Mouse (Mus musculus): ENCODE measurements around the gene Olfr213. TPM values are rescaled to one million over a fixed set of nuclear protein-coding genes. Genes with fewer than 3 reads are reported as not detected.
A peak's percentile ranks its signal among the peaks of the same experiment; 100 is the strongest.
"Not testable (repeated sequence)": the region's sequence is repeated elsewhere in the genome, so short reads cannot be mapped to it uniquely, and the experiment has no call there.

Gene Olfr213
- not detected in 2 replicates for polyA plus RNA-seq (2016; fragmentation: Nextera tagmentation; extraction: Ambion mirVana)

- no peaks in the 10 kb centered on the region for H3K9me3 ChIP-seq
- H3K36me3 ChIP-seq, result no peaks in the 10 kb centered on the region
- H3K4me2 ChIP-seq (replicated peaks), result no peak within 1 kb of the TSS
- H3K27me3 ChIP-seq (replicated peaks), result no peaks in the 10 kb centered on the region
- no peaks in the 10 kb centered on the region for H3K4me1 ChIP-seq
- no peak for ATAC-seq (ENCODE audit: low FRiP score, low read depth)
- 84% methylated on average over 1 of the region's 1 CpGs for WGBS
- H3K27ac ChIP-seq, result no peak within 1 kb of the TSS
- no peak within 1 kb of the TSS for H3K4me3 ChIP-seq
- H3K9ac ChIP-seq, result no peak within 1 kb of the TSS
Observed at GRCm38 (mm10) chr6:116538156-116538555, at the start of gene Olfr213. Olfr213 (plus strand) TSS chr6:116538456.

GRCm38 (mm10) chr6:116488791-116489190, 49.5 kb upstream of the Olfr213 start, which contains the start of gene Olfr211:
Olfr211 (plus strand) TSS chr6:116489091.
- WGBS, result 82% methylated on average over 4 of the region's 4 CpGs
- ATAC-seq (ENCODE audit: low FRiP score, low read depth), result no peak
- H3K27me3 ChIP-seq (replicated peaks), result no peaks in the 10 kb centered on the region
- H3K27ac ChIP-seq, result no peak within 1 kb of the TSS
- H3K9me3 ChIP-seq, result no peaks in the 10 kb centered on the region
- H3K36me3 ChIP-seq, result no peaks in the 10 kb centered on the region
- no peak within 1 kb of the TSS for H3K9ac ChIP-seq
- no peaks in the 10 kb centered on the region for H3K4me1 ChIP-seq
- no peak within 1 kb of the TSS for H3K4me3 ChIP-seq
- H3K4me2 ChIP-seq (replicated peaks), result no peak within 1 kb of the TSS

- Histone ChIP-seq H3K9me3 (no peaks in the 10 kb centered on the region), H3K4me1 (no peaks in the 10 kb centered on the region), H3K36me3 (no peaks in the 10 kb centered on the region), H3K27ac (no peak overlapping the region), H3K27me3 (replicated peaks) (no peaks in the 10 kb centered on the region), H3K4me3 (no peak overlapping the region), H3K9ac (no peak overlapping the region), H3K4me2 (replicated peaks) (no peak overlapping the region)
- 82% methylated on average over 5 of the region's 5 CpGs for WGBS
- ATAC-seq (ENCODE audit: low FRiP score, low read depth), result no peak
Observed at GRCm38 (mm10) chr6:116493742-116494141, 44.5 kb upstream of the Olfr213 start.

GRCm38 (mm10) chr6:116495960-116496359, 42.3 kb upstream of the Olfr213 start:
- Histone ChIP-seq H3K4me3 (no peak overlapping the region), H3K36me3 (no peaks in the 10 kb centered on the region), H3K9ac (no peak overlapping the region), H3K4me1 (no peaks in the 10 kb centered on the region), H3K9me3 (no peaks in the 10 kb centered on the region), H3K27ac (no peak overlapping the region), H3K27me3 (replicated peaks) (no peaks in the 10 kb centered on the region), H3K4me2 (replicated peaks) (no peak overlapping the region)
- ATAC-seq (ENCODE audit: low FRiP score, low read depth), result no peak
- 88% methylated on average over 1 of the region's 1 CpGs for WGBS

GRCm38 (mm10) chr6:116506302-116507003, 31.8 kb upstream of the Olfr213 start, which contains the start of gene Olfr212:
Olfr212 (plus strand) TSS chr6:116506516.
- H3K4me1 ChIP-seq; H3K36me3 ChIP-seq; H3K4me2 ChIP-seq (replicated peaks); H3K27ac ChIP-seq; ATAC-seq (ENCODE audit: low FRiP score, low read depth); H3K4me3 ChIP-seq; H3K27me3 ChIP-seq (replicated peaks); H3K9ac ChIP-seq: not testable (repeated sequence)
- 93% methylated on average over 20 of the region's 20 CpGs for WGBS
- H3K9me3 ChIP-seq, result peaks cover 19% of the 10 kb centered on the region

GRCm38 (mm10) chr6:116514832-116515231, 23.4 kb upstream of the Olfr213 start:
- no peaks in the 10 kb centered on the region for H3K4me1 ChIP-seq
- no peak overlapping the region for H3K27ac ChIP-seq
- no peaks in the 10 kb centered on the region for H3K36me3 ChIP-seq
- H3K4me3 ChIP-seq, result no peak overlapping the region
- no peak overlapping the region for H3K9ac ChIP-seq
- ATAC-seq (ENCODE audit: low FRiP score, low read depth), result no peak
- no peaks in the 10 kb centered on the region for H3K27me3 ChIP-seq (replicated peaks)
- H3K4me2 ChIP-seq (replicated peaks), result no peak overlapping the region
- H3K9me3 ChIP-seq, result no peaks in the 10 kb centered on the region

GRCm38 (mm10) chr6:116542500-116542899, 4.2 kb downstream of the Olfr213 start:
- no peak overlapping the region for H3K4me2 ChIP-seq (replicated peaks)
- ATAC-seq (ENCODE audit: low FRiP score, low read depth), result no peak
- H3K27ac ChIP-seq, result no peak overlapping the region
- no peaks in the 10 kb centered on the region for H3K9me3 ChIP-seq
- no peaks in the 10 kb centered on the region for H3K4me1 ChIP-seq
- H3K4me3 ChIP-seq, result no peak overlapping the region
- H3K36me3 ChIP-seq, result no peaks in the 10 kb centered on the region
- H3K9ac ChIP-seq, result no peak overlapping the region
- no peaks in the 10 kb centered on the region for H3K27me3 ChIP-seq (replicated peaks)
- WGBS, result 88% methylated on average over 2 of the region's 2 CpGs

DNA sequence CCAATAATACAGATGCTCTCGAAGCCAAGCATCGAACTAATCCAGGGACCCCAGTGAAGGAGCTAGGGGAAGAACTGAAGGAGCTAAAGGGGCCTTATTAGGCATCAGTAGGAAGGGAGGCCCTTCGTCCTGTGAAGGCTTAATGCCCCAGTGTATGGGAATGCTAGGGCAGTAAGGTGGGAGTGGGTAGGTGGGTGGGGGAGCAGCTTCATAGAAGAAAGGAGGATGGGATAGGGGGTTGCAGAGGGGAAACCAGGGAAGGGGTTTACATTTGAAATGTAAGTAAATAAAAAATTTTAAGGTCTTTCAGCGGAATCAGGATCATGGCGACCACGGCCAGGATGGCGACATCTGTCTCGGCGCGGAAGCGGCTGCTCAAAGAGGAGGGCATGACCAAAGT, 12.6 kb downstream of the Olfr213 start, which contains the start of gene Gm5580:
Gm5580 (plus strand) TSS at position 301 of the 400 bp plus-strand sequence.
- ATAC-seq (ENCODE audit: low FRiP score, low read depth); H3K36me3 ChIP-seq; H3K9ac ChIP-seq; H3K27ac ChIP-seq; H3K9me3 ChIP-seq; H3K4me2 ChIP-seq (replicated peaks); H3K4me1 ChIP-seq; H3K27me3 ChIP-seq (replicated peaks); H3K4me3 ChIP-seq: not testable (repeated sequence)
- WGBS, result 96% methylated on average over 11 of the region's 11 CpGs

DNA sequence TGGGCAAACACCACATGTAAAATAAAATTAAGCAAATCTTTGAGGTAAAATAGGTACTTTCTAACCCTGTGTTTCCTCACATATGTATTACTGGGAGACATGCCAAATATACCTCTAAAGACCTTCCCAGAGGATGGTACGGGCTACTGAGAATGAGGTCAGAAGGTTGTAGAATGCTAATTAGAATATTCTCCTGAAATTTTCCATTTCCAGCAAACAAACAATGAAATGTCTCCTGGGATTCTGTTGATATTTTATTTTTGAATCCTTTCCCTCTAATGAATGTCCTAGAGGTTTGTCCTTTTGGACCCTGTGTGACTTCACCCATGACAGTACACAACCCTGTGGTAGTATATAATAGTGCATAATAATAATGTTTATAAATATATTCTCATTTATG, 15.7 kb downstream of the Olfr213 start, which contains the start of gene Olfr214:
Olfr214 (plus strand) TSS at position 301 of the 400 bp plus-strand sequence.
- no peak within 1 kb of the TSS for H3K4me2 ChIP-seq (replicated peaks)
- H3K9ac ChIP-seq, result no peak within 1 kb of the TSS
- ATAC-seq (ENCODE audit: low FRiP score, low read depth), result no peak
- H3K4me3 ChIP-seq, result no peak within 1 kb of the TSS
- no peaks in the 10 kb centered on the region for H3K9me3 ChIP-seq
- H3K36me3 ChIP-seq, result no peaks in the 10 kb centered on the region
- no peaks in the 10 kb centered on the region; the same call in 1 of the 2 replicates for H3K27me3 ChIP-seq (replicated peaks)
- H3K4me1 ChIP-seq, result no peaks in the 10 kb centered on the region
- no peak within 1 kb of the TSS for H3K27ac ChIP-seq
- WGBS, result 87% methylated on average over 1 of the region's 1 CpGs

- no peaks in the 10 kb centered on the region for H3K9me3 ChIP-seq
- no peak overlapping the region for H3K4me2 ChIP-seq (replicated peaks)
- H3K4me1 ChIP-seq, result no peaks in the 10 kb centered on the region
- no peaks in the 10 kb centered on the region; the same call in 1 of the 2 replicates for H3K27me3 ChIP-seq (replicated peaks)
- 71% methylated on average over 3 of the region's 3 CpGs for WGBS
- no peak overlapping the region for H3K27ac ChIP-seq
- no peak overlapping the region for H3K4me3 ChIP-seq
- ATAC-seq (ENCODE audit: low FRiP score, low read depth), result no peak
- no peak overlapping the region for H3K9ac ChIP-seq
- H3K36me3 ChIP-seq, result no peaks in the 10 kb centered on the region
Observed at GRCm38 (mm10) chr6:116554952-116555351, 16.7 kb downstream of the Olfr213 start.

GRCm38 (mm10) chr6:116569834-116570233, 31.6 kb downstream of the Olfr213 start:
- Histone ChIP-seq H3K27ac (no peak overlapping the region), H3K9me3 (no peaks in the 10 kb centered on the region), H3K36me3 (no peaks in the 10 kb centered on the region), H3K27me3 (replicated peaks) (no peaks in the 10 kb centered on the region), H3K4me3 (no peak overlapping the region), H3K4me2 (replicated peaks) (no peak overlapping the region), H3K9ac (no peak overlapping the region), H3K4me1 (no peaks in the 10 kb centered on the region)
- ATAC-seq (ENCODE audit: low FRiP score, low read depth), result 0 out of 2 replicates have a peak, but pooled peaks have one; percentile 29
- WGBS, result 34% methylated on average over 3 of the region's 3 CpGs

DNA sequence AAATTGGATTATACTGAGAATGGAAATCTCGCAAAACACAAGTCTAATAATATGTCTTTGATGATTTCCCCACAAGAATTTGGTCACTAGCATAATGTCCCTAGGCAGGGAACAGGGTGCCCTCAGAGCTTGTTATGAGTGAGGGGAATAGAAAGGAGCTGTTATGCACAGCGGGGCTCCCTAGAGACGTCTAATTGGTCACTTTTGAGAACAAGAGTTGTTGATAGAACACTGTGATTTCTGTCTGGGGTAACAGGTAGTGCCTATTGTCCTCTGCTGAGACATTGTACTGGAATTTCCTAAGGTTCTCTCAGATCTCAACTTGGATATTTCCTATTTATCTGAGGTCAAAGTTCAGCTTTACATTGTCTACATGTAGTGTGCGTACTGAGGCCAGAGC, 45.8 kb downstream of the Olfr213 start, which contains the start of gene Olfr215:
Olfr215 (minus strand) TSS at position 101 of the 400 bp plus-strand sequence.
- H3K36me3 ChIP-seq, result no peaks in the 10 kb centered on the region
- no peaks in the 10 kb centered on the region for H3K4me1 ChIP-seq
- no peaks in the 10 kb centered on the region for H3K9me3 ChIP-seq
- no peaks in the 10 kb centered on the region for H3K27me3 ChIP-seq (replicated peaks)
- H3K4me3 ChIP-seq, result no peak within 1 kb of the TSS
- no peak within 1 kb of the TSS for H3K27ac ChIP-seq
- no peak within 1 kb of the TSS for H3K9ac ChIP-seq
- no peak for ATAC-seq (ENCODE audit: low FRiP score, low read depth)
- H3K4me2 ChIP-seq (replicated peaks), result no peak within 1 kb of the TSS
- WGBS, result 67% methylated on average over 4 of the region's 4 CpGs

Data from neural tube, embryonic 12.5 days (tissue).